Mouse (Mus musculus) adrenal gland, postnatal 14 days (tissue): ENCODE data around the gene Abcf2. TPM values are rescaled to one million over a fixed set of nuclear protein-coding genes. Genes with fewer than 3 reads are reported as not detected.

Experiments used
- DNase-seq: peaks from one replicate; pipeline ENCODE4 v3.0.0; 2021; ENCODE audit warnings: mixed read lengths
- total RNA-seq: library from RNA; stranded (reverse); gene quantifications from 2 replicates; pipeline ENCODE4 v1.2.3, GENCODE M21; 2021

The Abcf2 gene
- total RNA-seq, 1 experiment from 2014 or later: 59.3 TPM

DNA sequence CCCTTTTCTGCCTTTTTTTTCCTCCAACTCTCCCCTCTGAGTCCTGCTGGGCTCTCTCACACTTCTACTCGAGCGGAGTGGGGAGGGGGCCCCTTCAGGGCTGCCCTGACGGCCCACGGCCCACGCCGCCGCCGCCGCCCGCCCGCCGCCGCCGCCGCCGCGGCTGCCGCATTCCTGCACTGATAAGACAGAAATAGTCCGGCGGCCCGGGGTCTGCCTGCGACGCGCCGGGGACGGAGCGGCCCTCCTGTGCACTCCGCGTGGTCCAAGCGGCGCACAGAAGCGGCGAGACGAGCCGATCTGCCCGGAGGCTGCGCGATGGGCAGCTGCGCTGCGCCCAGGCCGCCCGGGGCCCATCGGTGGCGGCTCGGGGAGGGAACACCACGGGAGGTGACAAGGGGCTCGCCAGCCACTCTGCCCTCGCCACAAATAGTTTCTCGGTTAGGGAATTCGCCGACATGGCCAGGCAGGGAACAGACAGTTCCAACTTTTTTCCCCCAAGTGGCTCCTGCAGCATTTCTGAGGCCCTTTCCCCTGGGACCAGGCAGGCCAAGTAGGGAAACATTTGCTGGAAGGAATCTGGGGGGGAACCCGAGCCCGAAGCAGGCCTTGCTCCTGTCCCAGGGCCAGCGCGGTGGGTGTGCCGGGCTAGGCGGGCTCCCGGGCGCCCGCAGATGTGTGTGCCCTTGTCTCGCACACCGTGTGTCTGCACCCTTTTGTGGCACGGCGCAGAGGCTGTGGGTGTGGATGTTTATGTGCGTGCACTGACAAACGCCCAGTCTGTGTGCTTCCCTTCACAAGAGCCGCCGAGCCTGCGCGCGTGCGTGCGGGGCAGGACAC is 24.9 kb upstream of the Abcf2 start:
- DNase-seq: peak; percentile 86

DNA sequence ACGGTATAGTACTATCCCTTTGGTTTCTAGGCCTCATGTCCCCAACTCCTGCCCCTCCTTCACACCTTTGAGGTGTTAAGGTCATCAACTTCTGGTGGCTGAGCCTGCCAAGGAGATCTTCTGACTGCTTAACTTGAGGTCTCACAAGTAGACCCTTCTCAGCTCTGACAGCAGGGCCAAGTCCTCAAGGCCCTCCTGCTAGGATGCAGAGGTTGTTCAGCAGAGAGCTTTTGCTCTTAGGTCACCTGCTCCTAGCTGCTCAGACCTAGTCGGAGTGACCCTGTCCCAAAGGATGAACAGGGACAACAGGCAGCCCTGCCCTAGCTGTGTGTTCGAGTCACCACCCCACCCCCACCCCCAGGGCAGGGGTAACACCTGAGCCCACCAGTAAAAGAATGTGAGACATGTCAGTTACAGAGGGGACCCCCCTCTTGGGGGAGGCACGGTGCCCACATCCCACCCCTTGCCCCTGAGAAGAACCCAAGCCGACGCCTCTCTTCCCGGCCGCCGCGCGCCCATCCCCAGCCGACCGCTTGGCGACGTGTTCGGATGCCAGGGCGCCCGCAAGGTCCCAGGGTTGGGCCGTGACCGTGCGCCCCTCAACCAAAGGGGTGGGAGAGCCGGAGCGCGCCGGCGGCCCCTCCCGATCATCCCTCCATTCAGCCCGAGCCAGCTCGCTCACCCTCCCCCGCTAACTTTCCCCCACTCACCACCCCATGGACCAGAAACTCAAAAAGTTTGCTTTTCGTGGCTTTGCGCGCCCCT is 24.0 kb upstream of the Abcf2 start:
- DNase-seq: peak; percentile 59

DNA sequence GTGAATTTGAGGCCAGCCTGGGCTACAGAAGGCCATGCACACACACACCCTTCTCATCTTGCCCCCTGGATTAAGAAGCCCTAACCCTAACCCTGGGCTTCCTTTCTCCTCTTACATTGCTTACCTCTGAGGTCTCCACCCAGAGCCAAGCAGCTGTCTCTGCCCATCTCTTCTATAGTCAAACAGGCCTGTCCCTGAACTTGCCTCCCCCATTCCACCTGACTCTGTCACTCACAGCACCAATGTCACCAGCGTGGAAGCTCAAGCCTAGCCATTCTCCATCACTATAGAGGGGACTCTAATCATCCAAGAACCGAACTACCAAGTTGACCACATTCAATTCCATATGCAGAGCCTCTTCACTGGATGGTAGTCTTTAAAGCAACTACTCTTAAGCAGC is 23.0 kb upstream of the Abcf2 start:
- no peak for DNase-seq

DNA sequence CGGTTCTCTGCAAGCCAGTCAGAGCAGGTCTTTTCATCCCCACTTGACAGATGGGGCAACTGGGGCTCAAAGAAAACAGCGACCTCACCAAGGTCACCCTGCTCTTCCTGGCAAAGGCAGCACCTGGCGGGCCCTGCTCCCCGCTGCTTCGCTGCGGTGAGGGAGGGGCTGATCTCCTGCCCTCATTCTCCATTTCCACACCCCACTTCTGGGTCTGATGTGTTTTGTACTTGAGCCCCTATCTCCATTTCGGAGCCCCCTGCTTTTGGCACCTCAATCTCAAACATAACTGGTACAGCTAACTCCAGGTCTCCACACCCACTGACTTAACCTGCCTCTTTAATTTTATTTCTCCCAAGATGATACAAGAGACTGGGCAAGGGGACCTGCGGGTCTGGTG is 21.9 kb upstream of the Abcf2 start:
- no peak for DNase-seq

DNA sequence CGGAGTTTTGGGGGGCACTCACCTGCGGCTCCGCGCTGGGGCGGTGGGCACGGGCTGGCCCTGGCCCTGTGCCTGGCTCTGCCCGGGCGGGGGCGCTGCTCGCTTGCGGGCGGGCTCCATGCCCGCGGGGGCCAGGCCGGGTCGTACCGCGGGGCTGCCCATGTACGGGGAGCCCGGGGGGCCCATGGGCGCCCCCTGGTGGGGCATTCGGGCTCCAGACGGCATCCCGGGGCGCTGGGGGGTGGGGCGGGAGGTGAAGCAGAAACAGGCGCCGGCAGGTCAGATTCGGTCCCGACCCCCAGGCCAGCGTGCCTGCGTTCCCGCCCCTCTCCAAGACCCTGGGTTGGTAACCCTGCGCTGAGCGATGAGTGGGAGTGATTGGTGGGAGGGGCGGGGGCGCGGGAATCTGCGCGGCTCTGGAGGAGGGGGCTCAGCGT is 21.3 kb upstream of the Abcf2 start:
- DNase-seq: peak; percentile 82

DNA sequence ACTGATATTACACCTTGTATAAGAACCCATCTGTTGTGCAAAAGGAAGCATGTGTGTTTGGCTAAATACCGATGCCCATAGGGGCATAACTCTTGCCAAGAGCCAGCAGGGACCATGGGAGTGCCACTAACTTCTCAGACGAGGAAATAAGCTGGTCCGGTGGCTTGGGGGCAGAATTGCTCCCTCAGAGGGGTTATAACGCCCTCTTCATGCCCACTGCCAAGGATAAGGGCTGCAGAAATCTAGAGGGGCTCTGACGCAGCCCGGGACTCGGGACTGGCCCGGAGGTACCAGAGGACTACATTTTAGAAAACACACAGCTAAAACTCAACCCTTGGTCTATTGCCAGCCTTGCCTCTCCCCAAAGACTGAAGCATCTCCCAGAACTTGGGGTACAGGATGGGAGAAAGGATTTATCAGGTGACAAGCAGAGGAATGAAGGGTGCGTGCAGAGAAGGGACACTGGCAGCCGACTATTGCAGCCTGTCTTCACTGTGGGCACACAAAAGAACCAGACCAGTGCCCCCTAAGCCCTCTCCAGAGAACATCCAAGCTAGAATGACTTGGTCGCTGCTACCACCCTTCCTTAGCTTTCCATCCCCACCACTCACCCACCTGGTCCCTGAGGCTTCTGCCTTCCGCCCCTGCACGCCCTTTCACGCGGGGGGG is 20.8 kb upstream of the Abcf2 start:
- DNase-seq: peak; percentile 43

DNA sequence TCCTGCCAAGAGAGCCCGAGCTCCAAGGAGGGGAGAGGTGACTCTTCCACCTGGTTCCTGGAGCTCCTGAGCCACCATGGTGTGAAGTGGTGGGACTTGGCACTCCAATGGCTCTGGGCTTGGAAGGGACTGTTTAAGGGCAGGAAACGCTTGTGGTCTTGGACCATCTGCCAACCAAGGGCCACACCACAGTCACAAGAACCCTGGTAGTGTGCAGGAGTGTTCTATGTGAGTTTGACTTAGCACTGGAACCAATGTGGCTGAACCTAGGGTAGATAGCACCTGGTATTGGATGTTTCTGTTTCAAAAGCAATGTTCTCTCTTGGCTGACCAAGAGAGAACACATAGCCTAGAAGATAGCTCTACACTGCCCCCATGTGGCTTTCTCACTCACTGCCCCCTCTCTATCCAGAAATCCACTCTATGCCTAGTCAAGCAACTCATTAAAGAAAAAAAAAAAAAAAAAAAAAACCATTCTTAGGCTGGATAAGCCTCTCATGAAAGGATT is 20.0 kb upstream of the Abcf2 start:
- DNase-seq: peak; percentile 86

DNA sequence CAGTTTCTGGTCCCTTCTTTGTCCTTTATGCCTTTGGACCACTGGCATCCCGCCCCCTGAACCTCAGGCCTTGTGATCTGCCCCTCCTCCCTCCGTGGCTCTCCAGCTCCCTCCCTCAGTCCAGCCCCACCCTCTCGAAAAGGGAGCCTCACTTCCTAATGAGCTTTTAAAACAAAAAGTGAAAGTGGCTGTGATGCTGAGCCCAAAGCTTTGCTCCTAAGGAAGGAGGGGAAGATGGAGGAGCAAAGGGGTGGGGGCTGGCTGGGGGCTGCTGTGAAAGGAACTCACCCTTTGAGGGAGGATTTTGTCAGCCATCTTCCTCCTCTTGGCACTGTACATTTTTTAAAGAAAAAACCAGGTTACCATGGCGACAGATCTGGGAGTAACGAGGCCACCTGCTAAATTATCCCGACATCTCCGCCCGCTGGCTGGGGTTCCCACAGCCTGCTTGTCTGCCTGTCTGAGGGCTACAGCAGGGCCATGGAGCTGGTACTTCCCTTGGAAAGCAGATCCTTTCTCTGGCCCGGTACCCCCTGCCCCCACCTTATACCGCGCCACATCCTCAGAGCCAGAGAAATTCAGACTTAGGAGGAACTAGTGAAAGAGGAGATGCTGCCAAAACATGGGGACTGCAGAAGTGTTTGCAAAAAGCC is 19.4 kb upstream of the Abcf2 start:
- peak; percentile 33 for DNase-seq

DNA sequence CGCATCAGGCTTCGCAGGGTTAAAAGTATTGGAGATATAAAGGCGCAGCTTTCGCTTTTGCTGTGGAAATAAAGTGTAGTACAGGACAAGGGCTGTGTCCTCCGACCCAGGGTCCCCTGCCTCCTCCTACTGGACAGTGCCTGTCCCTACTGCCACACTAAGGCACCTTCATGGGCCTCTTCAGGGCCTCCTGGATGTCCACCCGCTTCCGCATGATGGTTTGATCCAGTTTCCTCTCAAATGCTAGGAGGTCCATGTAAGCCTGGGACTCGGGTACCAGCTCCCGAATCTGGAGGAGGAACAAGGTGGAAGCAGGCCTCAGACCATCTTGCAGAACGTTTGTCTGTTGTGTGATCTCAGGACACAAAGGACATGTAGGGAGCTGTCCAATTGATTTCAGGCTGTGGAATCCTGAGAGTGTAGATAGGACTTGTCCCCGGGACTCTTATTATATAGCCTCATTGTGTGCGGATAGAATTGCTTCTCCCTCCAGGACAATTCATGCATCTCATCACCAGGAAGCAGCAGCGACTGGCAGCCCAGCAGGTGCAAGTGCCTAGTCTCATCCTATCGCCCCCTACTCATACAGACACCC is 18.6 kb upstream of the Abcf2 start:
- DNase-seq: no peak

DNA sequence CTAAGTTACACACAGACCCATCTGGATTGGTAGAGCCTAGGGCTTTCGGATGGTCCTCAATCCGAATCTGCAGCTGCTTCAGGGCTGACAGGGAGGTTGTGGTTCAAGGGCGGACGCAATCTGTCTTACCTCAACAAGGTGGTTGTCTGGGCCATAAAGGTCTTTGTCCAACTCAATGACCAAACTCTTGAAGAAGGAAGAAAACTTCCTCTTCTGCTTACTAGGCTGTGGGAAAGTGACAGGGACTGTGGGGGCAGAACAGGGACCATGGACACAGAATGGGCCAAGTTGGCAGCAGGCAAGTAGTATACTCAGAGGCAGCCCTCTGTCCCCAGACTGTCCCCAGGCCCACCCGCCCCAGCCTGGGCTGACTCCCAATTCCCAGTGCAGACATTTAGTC is 18.0 kb upstream of the Abcf2 start:
- no peak for DNase-seq

DNA sequence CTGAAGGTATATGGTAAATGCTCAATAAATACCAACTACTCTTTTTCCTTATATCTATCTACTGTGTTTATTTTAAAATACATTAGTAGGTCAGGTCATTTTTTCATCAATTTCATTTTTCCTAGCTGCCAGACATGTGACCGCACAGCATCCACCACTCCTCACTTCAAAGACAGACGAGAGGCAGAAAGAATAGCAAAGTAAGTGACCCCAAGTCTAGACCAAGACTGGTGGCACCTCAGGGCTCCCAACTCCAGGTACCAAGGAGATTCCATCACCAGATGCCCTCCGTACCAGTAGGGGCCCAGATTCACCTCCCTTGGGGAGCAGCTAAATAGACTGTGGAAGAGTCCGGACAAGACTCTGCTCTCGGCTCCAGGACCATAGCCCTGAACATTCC is 17.1 kb upstream of the Abcf2 start:
- DNase-seq: no peak

DNA sequence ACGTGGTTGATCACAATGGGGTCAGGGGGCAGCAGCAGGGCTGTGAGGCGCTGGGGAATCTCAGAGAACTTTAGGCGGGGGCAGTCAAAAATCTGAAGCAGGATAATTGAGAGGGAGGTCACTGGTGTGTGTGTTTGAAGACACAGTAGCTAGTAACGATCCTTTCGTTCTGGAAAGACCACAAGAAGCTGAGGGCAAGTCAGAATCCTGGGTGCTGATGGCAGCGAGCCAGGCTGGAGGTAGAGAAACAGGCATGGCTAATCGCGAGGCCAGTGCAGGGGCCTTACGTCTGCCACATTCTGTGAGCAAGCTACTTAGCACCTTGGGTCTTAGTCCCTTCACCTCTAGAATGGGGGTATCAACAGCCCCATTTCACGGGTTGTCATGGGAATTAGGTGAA is 16.7 kb upstream of the Abcf2 start:
- DNase-seq: no peak

DNA sequence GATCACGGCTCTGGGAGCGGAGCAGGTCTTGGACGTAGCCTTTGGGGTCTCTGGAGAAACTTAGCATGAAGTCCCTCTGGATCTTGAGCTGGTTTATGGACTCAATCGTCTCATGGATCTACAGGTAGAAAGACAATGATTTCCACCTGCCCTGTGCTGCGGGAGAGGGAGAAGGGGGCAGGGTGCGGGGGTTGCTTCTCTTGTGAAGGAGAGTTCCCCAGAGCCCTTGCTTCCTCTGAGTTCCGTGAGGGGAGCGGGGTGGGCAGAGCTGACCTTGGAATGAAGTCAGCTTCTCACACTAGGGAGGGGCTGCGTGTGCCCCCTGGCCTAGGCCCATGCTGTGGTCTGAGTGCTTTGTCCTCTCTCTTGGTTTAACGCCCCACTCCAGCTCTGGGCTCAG is 16.0 kb upstream of the Abcf2 start:
- DNase-seq: no peak

DNA sequence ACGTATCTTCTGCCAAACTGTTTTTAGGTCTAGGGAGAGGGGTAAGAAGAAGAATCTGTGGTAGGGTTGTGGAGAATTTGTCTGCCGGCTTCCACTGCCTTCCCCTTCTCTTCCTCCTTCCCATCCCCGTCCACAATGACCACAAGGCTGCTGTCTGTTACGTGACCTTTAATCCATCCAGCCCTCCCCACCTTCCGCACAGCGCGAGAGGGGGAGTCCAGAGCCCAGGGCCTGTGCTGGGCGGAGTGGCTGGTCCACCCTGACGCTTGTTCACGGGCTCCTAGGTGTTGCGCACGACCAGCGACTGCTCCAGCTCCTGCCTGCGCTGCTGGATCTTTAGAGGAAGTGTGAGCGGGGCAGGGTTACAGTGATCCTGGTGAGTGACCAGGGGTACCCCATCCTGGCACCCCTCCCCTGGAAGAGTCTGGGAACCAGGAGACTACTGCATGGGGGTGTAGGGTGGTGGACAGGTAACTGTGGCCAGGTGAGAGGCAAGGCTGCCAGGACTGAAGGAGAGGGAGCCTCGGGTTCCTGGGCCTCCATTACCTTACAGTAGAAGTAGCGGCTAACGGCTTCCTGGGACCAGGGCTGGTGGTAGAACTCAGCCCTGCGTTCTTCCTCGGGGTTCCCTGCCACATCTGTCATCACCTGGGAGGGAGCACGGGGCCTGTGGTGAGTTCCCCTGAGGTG is 15.3 kb upstream of the Abcf2 start:
- DNase-seq: no peak

DNA sequence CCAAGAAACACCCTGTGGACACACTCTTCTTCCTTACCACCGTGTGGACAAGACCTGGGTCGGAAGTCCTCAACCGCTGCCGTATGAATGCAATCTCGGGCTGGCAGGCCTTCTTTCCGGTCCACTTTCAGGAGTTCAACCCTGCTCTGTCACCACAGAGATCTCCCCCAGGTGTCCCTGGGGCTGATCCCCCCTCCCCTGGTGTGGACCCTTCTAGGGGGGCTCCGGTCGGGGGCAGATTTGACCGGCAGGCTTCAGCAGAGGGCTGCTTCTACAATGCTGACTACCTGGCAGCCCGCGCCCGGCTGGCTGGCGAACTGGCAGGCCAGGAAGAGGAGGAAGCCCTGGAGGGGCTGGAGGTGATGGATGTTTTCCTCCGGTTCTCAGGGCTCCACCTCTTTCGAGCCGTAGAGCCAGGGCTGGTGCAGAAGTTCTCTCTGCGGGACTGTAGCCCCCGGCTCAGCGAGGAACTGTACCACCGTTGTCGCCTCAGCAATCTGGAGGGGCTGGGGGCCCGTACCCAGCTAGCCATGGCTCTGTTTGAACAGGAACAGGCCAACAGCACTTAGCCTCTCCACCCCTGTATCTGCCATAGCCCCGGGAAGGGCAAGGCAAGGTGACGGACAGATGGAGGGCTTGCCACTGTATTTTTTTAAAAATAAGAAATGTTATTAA is 14.7 kb upstream of the Abcf2 start:
- no peak for DNase-seq

DNA sequence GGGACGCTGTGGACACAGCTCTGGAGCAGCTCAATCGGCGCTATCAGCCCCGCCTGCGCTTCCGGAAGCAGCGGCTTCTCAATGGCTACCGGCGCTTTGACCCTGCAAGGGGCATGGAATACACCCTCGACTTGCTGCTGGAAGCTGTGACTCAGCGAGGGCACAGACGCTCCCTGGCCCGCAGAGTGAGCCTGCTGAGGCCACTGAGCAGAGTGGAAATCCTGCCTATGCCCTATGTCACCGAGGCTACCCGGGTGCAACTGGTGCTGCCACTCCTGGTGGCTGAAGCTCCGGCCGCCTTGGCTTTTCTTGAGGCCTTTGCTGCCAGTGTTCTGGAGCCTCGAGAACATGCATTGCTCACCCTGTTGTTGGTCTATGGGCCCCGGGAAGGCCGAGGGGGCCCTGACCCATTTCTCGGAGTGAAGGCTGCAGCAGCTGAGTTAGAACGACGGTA is 14.0 kb upstream of the Abcf2 start:
- DNase-seq: peak; percentile 80

DNA sequence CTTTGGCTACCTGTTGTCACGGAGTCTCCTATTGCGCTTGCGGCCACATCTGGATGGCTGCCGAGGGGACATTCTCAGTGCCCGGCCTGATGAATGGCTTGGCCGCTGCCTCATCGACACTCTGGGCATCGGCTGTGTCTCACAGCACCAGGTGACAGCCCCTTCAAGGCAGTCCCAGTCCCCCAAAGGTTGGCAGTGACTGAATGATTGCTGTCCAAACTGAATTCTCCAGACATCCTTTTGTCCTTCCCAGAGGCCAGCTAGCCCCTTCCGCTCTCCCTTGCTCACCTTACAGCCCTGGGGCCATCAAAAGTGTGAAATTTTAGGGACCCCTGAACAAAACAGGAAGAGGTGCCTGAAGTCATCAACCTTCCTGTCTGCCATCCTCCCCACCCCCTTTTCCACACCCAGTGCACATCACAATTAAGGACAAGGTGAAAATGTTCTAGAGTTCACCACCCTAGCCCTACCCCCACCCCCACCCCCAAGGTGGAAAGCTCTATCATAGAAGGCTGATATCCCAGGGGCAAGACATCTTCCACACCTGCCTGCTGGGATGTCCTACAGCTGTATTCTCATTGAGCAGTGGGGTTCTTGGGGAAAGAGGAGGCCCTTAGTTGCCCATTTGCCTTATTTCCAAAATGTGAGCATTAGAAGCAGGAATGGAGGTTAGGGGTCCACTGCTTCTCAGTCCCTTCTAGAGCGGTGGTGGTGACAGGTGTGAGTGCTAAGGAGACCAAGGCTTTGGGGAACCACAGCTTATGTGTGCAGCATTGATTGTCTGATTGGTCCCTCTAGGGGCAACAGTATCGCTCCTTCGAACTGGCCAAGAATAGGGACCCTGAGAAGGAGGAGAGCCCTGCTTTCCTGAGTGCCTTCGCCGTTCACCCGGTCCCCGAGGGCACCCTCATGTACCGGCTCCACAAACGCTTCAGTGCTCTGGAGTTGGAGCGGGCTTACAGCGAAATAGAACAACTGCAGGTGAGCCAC is 12.5 kb upstream of the Abcf2 start:
- DNase-seq: no peak

DNA sequence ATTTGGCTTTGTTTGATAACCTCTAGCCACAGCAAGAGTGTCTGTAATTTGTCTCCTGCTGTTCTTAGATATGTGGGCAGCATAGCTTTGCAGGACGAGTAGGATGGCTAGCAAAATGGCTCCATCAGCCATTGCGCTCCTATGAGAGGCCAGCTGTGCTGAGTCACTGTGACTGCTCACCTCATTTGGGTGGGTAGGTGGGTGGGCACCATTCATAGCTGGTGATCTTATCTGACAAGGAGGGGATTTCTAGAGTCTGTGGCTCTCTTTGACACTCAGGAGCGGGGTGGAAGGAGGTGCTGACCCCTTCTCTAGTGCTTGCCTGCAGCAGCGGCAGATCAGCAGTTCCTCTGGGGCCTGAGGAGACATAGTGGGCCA is 9.9 kb upstream of the Abcf2 start:
- no peak for DNase-seq

DNA sequence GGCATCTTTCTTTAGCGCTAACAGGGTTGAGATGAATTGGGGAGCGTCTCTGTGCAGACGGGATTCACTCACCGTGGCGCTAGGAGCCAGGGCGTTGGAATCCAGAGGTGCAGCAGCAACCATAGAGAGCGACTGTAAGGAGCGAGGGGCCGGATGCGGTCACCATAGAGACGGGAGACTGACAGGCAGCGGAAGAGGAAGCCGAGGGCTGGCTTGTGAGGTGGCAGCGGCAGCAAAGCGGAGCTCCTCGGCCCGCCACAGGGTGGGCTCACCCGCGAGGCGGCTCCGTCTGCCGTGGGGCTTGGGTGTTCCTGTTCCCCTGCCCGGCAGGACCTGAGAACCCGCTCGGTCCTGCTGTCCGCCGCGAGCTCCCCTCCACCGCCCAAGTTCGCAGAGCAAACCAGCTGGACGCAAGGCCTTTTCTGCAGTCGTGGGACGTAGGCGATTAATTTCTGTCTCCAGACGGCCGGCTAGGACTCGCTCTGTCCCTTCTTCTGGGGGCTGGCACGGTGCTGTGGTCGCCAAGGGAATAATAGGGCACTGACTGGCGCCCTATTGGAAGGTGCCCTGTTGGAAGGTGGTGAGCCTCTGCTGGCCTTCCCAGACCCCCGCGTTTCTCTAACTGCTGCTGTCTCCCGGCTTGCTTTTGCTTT is 9.4 kb upstream of the Abcf2 start, which contains the start of gene Chpf2:
TSS of gene Chpf2 (plus strand) at position 195 of the 653 bp plus-strand sequence.
- peak; percentile 89 for DNase-seq
